Mouse (Mus musculus): Measurements from ENCODE around the gene Metap1d. TPM values are rescaled to one million over a fixed set of nuclear protein-coding genes. Genes with fewer than 3 reads are reported as not detected.

Gene Metap1d
- 18.9 and 26.8 TPM in 2 replicates for polyA plus RNA-seq (2012; rRNA removed)

GRCm38 (mm10) chr2:71453161-71453916 is at the start of gene Metap1d:
Metap1d (plus strand) TSS chr2:71453276.

DNA sequence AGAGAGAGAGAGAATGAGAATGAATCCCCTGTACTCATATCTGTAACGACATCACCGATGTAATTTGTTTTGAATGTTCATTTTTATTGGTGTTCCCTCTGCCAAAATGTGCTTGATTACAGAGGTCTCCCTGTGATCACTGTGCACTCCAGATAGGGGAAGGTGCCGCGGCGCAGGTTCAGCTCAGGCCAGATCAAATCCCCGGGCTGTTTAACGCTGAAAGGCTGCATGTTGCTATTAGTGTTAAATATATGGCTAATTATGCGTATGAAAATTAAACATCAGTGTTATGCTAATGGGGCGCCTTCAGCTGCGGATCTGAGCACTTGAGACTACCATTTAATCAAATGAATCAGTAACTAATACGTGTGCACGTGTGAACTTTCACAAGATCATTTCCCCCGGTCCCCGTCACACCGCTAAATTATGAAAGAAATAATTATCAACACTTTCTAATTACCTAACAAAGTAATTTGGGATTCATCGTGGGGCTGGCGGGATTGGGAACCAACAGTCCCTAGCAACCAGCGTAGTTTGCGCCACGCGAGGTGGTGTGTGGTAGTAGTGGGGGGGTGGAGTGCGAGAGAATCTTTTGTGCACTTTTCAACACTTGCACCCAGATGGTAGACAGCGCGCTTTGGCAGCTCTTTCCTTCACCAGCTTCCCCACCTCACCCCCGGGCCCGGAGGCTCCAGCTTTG is 75.1 kb downstream of the Metap1d start, which contains the start of gene Dlx1:
TSS of gene Dlx1 (plus strand) at position 100 of the 700 bp plus-strand sequence.

DNA sequence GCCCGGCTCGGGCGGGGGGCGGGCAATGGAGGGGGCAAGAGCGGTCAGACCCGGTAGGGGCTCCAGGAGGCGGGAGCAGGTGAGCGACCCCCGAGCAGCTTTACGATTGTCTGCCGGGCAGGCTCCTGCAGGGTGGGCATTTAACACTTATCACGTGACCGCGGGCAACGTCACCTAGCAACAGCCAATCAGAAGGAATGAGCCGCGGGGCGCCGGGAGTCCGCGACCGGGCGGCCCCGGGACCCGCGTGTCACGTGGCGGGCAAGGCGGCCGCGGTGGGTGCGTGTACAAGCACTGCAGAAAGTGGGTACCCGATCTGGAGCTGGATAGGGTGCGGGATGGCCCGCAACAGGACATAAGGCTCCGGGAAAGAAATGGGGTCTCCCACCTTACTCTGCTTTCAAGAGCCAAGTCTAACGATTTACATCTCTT is 93.6 kb downstream of the Metap1d start, which contains the start of gene Dlx2:
TSS of gene Dlx2 (minus strand) at position 115 of the 432 bp plus-strand sequence.

Other genes with a start within 250 kb of the Metap1d start
- 8.2 and 10.3 TPM in 2 replicates for gene Dync1i2, start 241.6 kb upstream of the Metap1d start, polyA plus RNA-seq (2012; rRNA removed)
- 37.0 and 40.8 TPM in 2 replicates for gene Slc25a12, start 85.5 kb upstream of the Metap1d start, polyA plus RNA-seq (2012; rRNA removed)
- gene Hat1, start 64.3 kb upstream of the Metap1d start, polyA plus RNA-seq (2012; rRNA removed) = 1.6 and 2.9 TPM in 2 replicates
- 0.12 and 0.32 TPM in 2 replicates for gene Dlx1, start 74.8 kb downstream of the Metap1d start, polyA plus RNA-seq (2012; rRNA removed)
- not detected in 2 replicates for gene Dlx2, start 93.5 kb downstream of the Metap1d start, polyA plus RNA-seq (2012; rRNA removed)

All from ovary, adult 2 months (tissue).